Mouse (Mus musculus): ENCODE data around the gene Olfr643.
"Not testable (repeated sequence)": the region's sequence is repeated elsewhere in the genome, so short reads cannot be mapped to it uniquely, and the experiment has no call there.

Olfr643 gene

GRCm38 (mm10) chr7:104018953-104019352, 118.3 kb downstream of the Olfr643 start:
- DNase-seq (ENCODE audit: low spot score), result no peak

GRCm38 (mm10) chr7:104017203-104017602, 120.0 kb downstream of the Olfr643 start, which contains the start of gene Olfr639:
Gene Olfr639, minus strand, starts transcription at chr7:104017303.
- DNase-seq (ENCODE audit: low spot score), result no peak

GRCm38 (mm10) chr7:103999124-103999523, 138.1 kb downstream of the Olfr643 start:
- DNase-seq (ENCODE audit: low spot score), result no peak

- DNase-seq (ENCODE audit: low spot score), result no peak
These were observed 138.8 kb downstream of the Olfr643 start, which contains the start of gene Olfr638 for GRCm38 (mm10) chr7:103998446-103998845. Gene Olfr638, plus strand, starts transcription at chr7:103998746.

GRCm38 (mm10) chr7:103971782-103972181, 165.4 kb downstream of the Olfr643 start:
- no peak for DNase-seq (ENCODE audit: low spot score)

DNA sequence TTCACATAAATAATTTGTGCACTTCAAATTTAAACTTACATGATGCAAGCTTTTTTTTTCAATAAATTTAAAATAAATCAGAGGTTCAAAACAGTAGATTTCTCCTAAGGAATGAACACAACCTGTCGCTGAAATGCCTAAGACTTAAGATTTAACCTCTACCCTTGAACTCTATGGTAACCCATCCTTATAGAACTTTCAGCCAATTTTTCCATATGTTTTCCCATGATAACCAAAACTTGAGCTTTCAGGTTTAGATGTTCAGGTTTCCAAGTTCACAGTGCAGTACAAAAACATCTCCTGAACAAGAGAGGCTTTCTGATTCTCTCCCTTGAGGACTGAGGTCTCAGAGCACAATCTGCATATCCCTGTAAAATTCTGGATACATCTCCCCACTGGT, 166.4 kb downstream of the Olfr643 start, which contains the start of gene Olfr635:
Gene Olfr635, plus strand, starts transcription at position 301 of the 400 bp plus-strand sequence.
- no peak for DNase-seq (ENCODE audit: low spot score)

DNA sequence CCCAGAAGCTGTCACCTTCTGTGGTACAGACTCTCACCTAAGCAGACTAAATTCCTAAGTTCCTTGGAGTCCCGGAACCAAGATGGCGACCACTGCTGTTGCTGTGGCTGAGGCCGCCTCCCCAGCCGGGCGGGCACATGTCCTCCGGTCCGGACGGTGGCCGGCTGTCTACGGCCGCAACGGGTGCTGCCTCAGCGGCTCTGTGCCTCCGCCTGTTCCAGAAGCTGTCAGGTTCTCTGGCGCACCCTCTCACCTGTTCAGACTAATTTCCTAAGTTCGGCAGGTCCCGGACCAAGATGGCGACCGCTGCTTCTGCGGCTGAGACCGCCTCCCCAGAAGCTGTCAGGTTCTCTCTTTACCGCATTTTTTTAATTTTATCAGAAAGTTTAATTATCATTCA, 170.3 kb downstream of the Olfr643 start:
- DNase-seq (ENCODE audit: low spot score), result not testable (repeated sequence)
